Mouse (Mus musculus): ENCODE measurements around the gene Oaz1. TPM values are rescaled to one million over a fixed set of nuclear protein-coding genes. Genes with fewer than 3 reads are reported as not detected.
A peak's percentile ranks its signal among the peaks of the same experiment; 100 is the strongest.
"Not testable (repeated sequence)": the region's sequence is repeated elsewhere in the genome, so short reads cannot be mapped to it uniquely, and the experiment has no call there.

Gene Oaz1
- total RNA-seq, 2 experiments from 2014 or later = 433 to 483 TPM

GRCm38 (mm10) chr10:80799070-80799566 is 27.3 kb upstream of the Oaz1 start:
- DNase-seq (ENCODE audit: low spot score in 2 of 2) = no peak
- intact Hi-C loops (cut with DNase I) = no loop called here

- no peak for DNase-seq (ENCODE audit: low spot score in 2 of 2)
- intact Hi-C loops (cut with DNase I) = no loop called here
Observed at GRCm38 (mm10) chr10:80802204-80802912, 24.1 kb upstream of the Oaz1 start.

- intact Hi-C loops (cut with DNase I) = no loop called here
- no peak for DNase-seq (ENCODE audit: low spot score in 2 of 2)
Observed at GRCm38 (mm10) chr10:80802996-80803395, 23.5 kb upstream of the Oaz1 start.

- DNase-seq (ENCODE audit: low spot score in 2 of 2) = no peak
- intact Hi-C loops (cut with DNase I) = no loop called here
Observed at GRCm38 (mm10) chr10:80804340-80804739, 22.1 kb upstream of the Oaz1 start.

GRCm38 (mm10) chr10:80804916-80805315 is 21.5 kb upstream of the Oaz1 start, which contains the start of gene Amh:
Gene Amh (plus strand): TSS chr10:80805243.
- no peak for DNase-seq (ENCODE audit: low spot score in 2 of 2)
- intact Hi-C loops (cut with DNase I) = loop anchor here (5.0 kb wide), 1 partner anchor 72 kb away; no protein-coding TSS in a partner anchor

- intact Hi-C loops (cut with DNase I) = loop anchor here (5.0 kb wide), 1 partner anchor 72 kb away; no protein-coding TSS in a partner anchor
- no peak for DNase-seq (ENCODE audit: low spot score in 2 of 2)
Observed at GRCm38 (mm10) chr10:80805322-80805721, 21.1 kb upstream of the Oaz1 start.

- peak; percentile 76 to 81 for DNase-seq (ENCODE audit: low spot score in 2 of 2)
- intact Hi-C loops (cut with DNase I) = loop anchor here (5.0 kb wide), 1 partner anchor 71 kb away; no protein-coding TSS in a partner anchor
Observed at GRCm38 (mm10) chr10:80805925-80806324, 20.5 kb upstream of the Oaz1 start.

- intact Hi-C loops (cut with DNase I) = loop anchor here (5.0 kb wide), 1 partner anchor 71 kb away; no protein-coding TSS in a partner anchor
- no peak for DNase-seq (ENCODE audit: low spot score in 2 of 2)
Observed at GRCm38 (mm10) chr10:80806341-80807056, 20.0 kb upstream of the Oaz1 start.

GRCm38 (mm10) chr10:80807057-80807627 is 19.3 kb upstream of the Oaz1 start:
- intact Hi-C loops (cut with DNase I) = loop anchor here (5.0 kb wide), 1 partner anchor 70 kb away; no protein-coding TSS in a partner anchor
- peak; percentile 89 to 94 for DNase-seq (ENCODE audit: low spot score in 2 of 2)

- no peak for DNase-seq (ENCODE audit: low spot score in 2 of 2)
- intact Hi-C loops (cut with DNase I) = loop anchor here (5.0 kb wide), 1 partner anchor 69 kb away; no protein-coding TSS in a partner anchor
Observed at GRCm38 (mm10) chr10:80808099-80808984, 18.1 kb upstream of the Oaz1 start.

GRCm38 (mm10) chr10:80808985-80809632 is 17.3 kb upstream of the Oaz1 start:
- DNase-seq (ENCODE audit: low spot score in 2 of 2) = peak in 1 of 2 experiments; percentile 64
- intact Hi-C loops (cut with DNase I) = loop anchor here (5.0 kb wide), 1 partner anchor 68 kb away; no protein-coding TSS in a partner anchor

GRCm38 (mm10) chr10:80810084-80810483 is 16.4 kb upstream of the Oaz1 start:
- intact Hi-C loops (cut with DNase I) = no loop called here
- DNase-seq (ENCODE audit: low spot score in 2 of 2) = no peak

- DNase-seq (ENCODE audit: low spot score in 2 of 2) = no peak
Observed at GRCm38 (mm10) chr10:80812391-80813041, 13.9 kb upstream of the Oaz1 start.

GRCm38 (mm10) chr10:80813366-80813765 is 13.1 kb upstream of the Oaz1 start, which contains the start of gene Jsrp1:
Gene Jsrp1 (minus strand): TSS chr10:80813498.
- intact Hi-C loops (cut with DNase I) = no loop called here
- no peak for DNase-seq (ENCODE audit: low spot score in 2 of 2)

More at GRCm38 (mm10) chr10:80812391-80813041, 13.9 kb upstream of the Oaz1 start:
- intact Hi-C loops (cut with DNase I) = no loop called here

GRCm38 (mm10) chr10:80814800-80815199 is 11.7 kb upstream of the Oaz1 start:
- DNase-seq (ENCODE audit: low spot score in 2 of 2) = no peak
- intact Hi-C loops (cut with DNase I) = no loop called here

GRCm38 (mm10) chr10:80816303-80816702 is 10.2 kb upstream of the Oaz1 start:
- DNase-seq (ENCODE audit: low spot score in 2 of 2); intact Hi-C loops (cut with DNase I): not testable (repeated sequence)

- intact Hi-C loops (cut with DNase I) = no loop called here
- DNase-seq (ENCODE audit: low spot score in 2 of 2) = no peak
Observed at GRCm38 (mm10) chr10:80817164-80817563, 9.3 kb upstream of the Oaz1 start.

- intact Hi-C loops (cut with DNase I); DNase-seq (ENCODE audit: low spot score in 2 of 2): not testable (repeated sequence)
Observed at GRCm38 (mm10) chr10:80817955-80818354, 8.5 kb upstream of the Oaz1 start.

Measured in left cerebral cortex, postnatal 14 days (tissue).